Mouse (Mus musculus) stomach, postnatal 0 days (tissue): ENCODE measurements around the gene Patl2. TPM values are rescaled to one million over a fixed set of nuclear protein-coding genes. Genes with fewer than 3 reads are reported as not detected.

Experiments
- ATAC-seq: fragments of 200-750 bp; cut with Nextera tagmentation; 2 replicates; pipeline ENCODE4 v1.8.0; 2017; ENCODE audit not compliant: low FRiP score, low TSS enrichment
- DNase-seq: peaks from one replicate; pipeline ENCODE4 v3.0.0-alpha.2; 2016; ENCODE audit warnings: low spot score
- H3K27ac ChIP-seq: fragments of 300-500 bp; sonication (generic); replicated peaks from 2 replicates; pipeline ENCODE4 v1.5.1; 2014; ENCODE audit warnings: mild to moderate bottlenecking, control low read depth
- H3K27me3 ChIP-seq: fragments of 300-500 bp; sonication (generic); 2 replicates; pipeline ENCODE4 v1.6.1; 2014; ENCODE audit warnings: low read length; ENCODE audit not compliant: control insufficient read depth, insufficient read depth
- H3K36me3 ChIP-seq: fragments of 300-500 bp; sonication (generic); 2 replicates; pipeline ENCODE4 v1.6.1; 2014; ENCODE audit warnings: low read length, mixed read lengths; ENCODE audit not compliant: control insufficient read depth, insufficient read depth
- H3K4me1 ChIP-seq: fragments of 300-500 bp; sonication (generic); replicated peaks from 2 replicates; pipeline ENCODE4 v1.6.1; 2014; ENCODE audit warnings: antibody characterized with exemption; ENCODE audit not compliant: control insufficient read depth, insufficient read depth
- H3K4me2 ChIP-seq: fragments of 300-500 bp; sonication (generic); replicated peaks from 2 replicates; pipeline ENCODE4 v1.6.1; 2014; ENCODE audit warnings: low read depth, mild to moderate bottlenecking, control low read depth, moderate library complexity
- H3K4me3 ChIP-seq: fragments of 300-500 bp; sonication (generic); 2 replicates; pipeline ENCODE4 v1.5.1; 2014; ENCODE audit warnings: low read depth, low read length, control low read depth
- H3K9ac ChIP-seq: fragments of 300-500 bp; sonication (generic); 2 replicates; pipeline ENCODE4 v1.6.1; 2014; ENCODE audit warnings: mild to moderate bottlenecking, low read length, control low read depth, mixed read lengths
- H3K9me3 ChIP-seq: fragments of 300-500 bp; sonication (generic); 2 replicates; pipeline ENCODE4 v1.6.1; 2016; ENCODE audit warnings: low read length; ENCODE audit not compliant: control insufficient read depth
- CTCF ChIP-seq: IDR thresholded peaks from 2 replicates; pipeline ENCODE4 v1.5.1; 2016; ENCODE audit warnings: antibody characterized with exemption, low read depth, mild to moderate bottlenecking, moderate library complexity
- EP300 ChIP-seq: optimal IDR thresholded peaks from 2 replicates; pipeline ENCODE3; 2016; ENCODE audit warnings: antibody characterized with exemption
- WGBS: fragments of 180-500 bp; shearing (Covaris S2); extraction: QIAGEN DNeasy Blood & Tissue Kit; methylation state at CpG from one replicate; pipeline ENCODE4 v1.1.7; 2014; 5-methylcytosine and 5-hydroxymethylcytosine counted together
- polyA plus RNA-seq: library from polyadenylated mRNA; unstranded; fragments of >200 nt; fragmentation: Nextera tagmentation; extraction: Ambion mirVana; gene quantifications from 2 replicates; pipeline ENCODE4 v1.2.1, GENCODE M21; 2015

Patl2 gene
- polyA plus RNA-seq, 1 experiment from 2014 or later: not detected

DNA sequence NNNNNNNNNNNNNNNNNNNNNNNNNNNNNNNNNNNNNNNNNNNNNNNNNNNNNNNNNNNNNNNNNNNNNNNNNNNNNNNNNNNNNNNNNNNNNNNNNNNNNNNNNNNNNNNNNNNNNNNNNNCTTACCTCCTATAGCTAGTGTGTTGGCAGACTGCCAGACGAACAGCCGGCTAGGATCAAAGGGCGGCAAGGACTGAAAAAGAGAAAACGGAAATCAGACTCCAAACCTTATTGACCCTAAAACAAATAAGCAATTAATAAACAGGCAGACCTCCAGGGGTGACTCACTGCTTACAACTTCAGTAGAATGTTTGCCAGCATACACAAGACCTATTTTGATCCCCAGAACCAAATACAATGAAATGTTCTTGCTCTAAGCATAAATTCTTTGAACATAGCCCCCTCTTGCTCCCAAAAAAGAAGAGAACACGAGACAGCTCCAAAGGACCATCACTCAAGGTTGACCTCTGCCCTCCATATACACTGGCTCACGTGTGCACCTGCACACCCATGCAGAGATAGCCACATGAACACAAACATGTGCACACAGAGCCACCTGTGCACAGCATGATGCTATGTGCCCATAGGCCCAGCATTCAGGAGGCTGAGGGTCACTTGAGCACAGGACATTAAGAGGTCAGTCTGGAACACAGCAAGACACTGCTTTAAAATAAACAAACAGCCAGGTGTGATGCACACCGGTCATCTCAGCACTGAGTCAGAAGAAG is 104.1 kb downstream of the Patl2 start:
- Histone ChIP-seq H3K9me3 (no peaks in the 10 kb centered on the region), H3K27me3 (no peaks in the 10 kb centered on the region), H3K36me3 (peaks cover 12% of the 10 kb centered on the region; the same call in 1 of the 2 replicates), H3K9ac (no peak overlapping the region), H3K4me3 (no peak overlapping the region), H3K27ac (no peak overlapping the region), H3K4me2 (no peak overlapping the region), H3K4me1 (no peaks in the 10 kb centered on the region)
- no peak for TF ChIP-seq CTCF
- no peak for TF ChIP-seq EP300
- DNase-seq: peak; percentile 71
- ATAC-seq: peak; percentile 61; the same call in 1 of the 2 replicates
- WGBS: 21% methylated on average over 7 of the region's 7 CpGs

Other genes starting within 250 kb of the Patl2 start
- gene Ctdspl2, start 230.2 kb downstream of the Patl2 start, polyA plus RNA-seq: 17.7 and 19.0 TPM in 2 replicates
- 0.04 and 0.06 TPM in 2 replicates for gene Mageb3, start 230.1 kb downstream of the Patl2 start, polyA plus RNA-seq
- 8.6 and 9.5 TPM in 2 replicates for gene Eif3j1, start 157.6 kb downstream of the Patl2 start, polyA plus RNA-seq
- gene Spg11, start 67.8 kb downstream of the Patl2 start, polyA plus RNA-seq: 2.7 and 3.2 TPM in 2 replicates
- gene B2m, start 38.5 kb downstream of the Patl2 start, polyA plus RNA-seq: 445 and 475 TPM in 2 replicates
- 0.05 TPM in 1 of 2 replicates, not detected in the other for gene Trim69, start 25.5 kb downstream of the Patl2 start, polyA plus RNA-seq
- gene Terb2, start 83 bp upstream of the Patl2 start, polyA plus RNA-seq: not detected in 2 replicates
- gene Sord, start 48.6 kb upstream of the Patl2 start, polyA plus RNA-seq: 49.7 and 51.2 TPM in 2 replicates
- gene Duox2, start 112.3 kb upstream of the Patl2 start, polyA plus RNA-seq: 15.2 and 17.2 TPM in 2 replicates
- gene Duoxa2, start 112.7 kb upstream of the Patl2 start, polyA plus RNA-seq: 98.8 and 101 TPM in 2 replicates
- 17.3 and 19.4 TPM in 2 replicates for gene Duoxa1, start 127.5 kb upstream of the Patl2 start, polyA plus RNA-seq
- gene Duox1, start 129.5 kb upstream of the Patl2 start, polyA plus RNA-seq: 3.5 and 4.3 TPM in 2 replicates
- gene Shf, start 183.0 kb upstream of the Patl2 start, polyA plus RNA-seq: 1.6 and 1.7 TPM in 2 replicates
- gene Slc28a2, start 240.3 kb upstream of the Patl2 start, polyA plus RNA-seq: 10.6 and 12.9 TPM in 2 replicates